ENCODE assay signal across 8 mouse cellular contexts in genomic region chr5:105930282-105930681, GRCm38 (mm10). TPM values are rescaled to one million over a fixed set of nuclear protein-coding genes. Genes with fewer than 3 reads are reported as not detected.
DNase-seq lines count a peak whose midpoint lies in the region; ATAC-seq and TF ChIP-seq lines count a peak whose summit lies in the region.

No protein-coding gene starts in this region.

- TF ChIP-seq CTCF in small intestine, adult 2 months (IDR thresholded peaks at IDR 0.05; ENCODE audit: extremely low read depth, insufficient read length, insufficient replicate concordance, low read depth, low read length) = peak; percentile 44; the same call in 1 of the 2 replicates

- ATAC-seq in midbrain, embryonic 11.5 days (ENCODE audit: low FRiP score) = 0 out of 2 replicates have a peak, but pooled peaks have one; percentile 19
- no peak for ATAC-seq in midbrain, embryonic 16.5 days

- H3K9ac ChIP-seq in midbrain, embryonic 11.5 days (ENCODE audit: low read length) = no peak overlapping the region
- no peak overlapping the region for H3K9ac ChIP-seq in midbrain, embryonic 16.5 days (ENCODE audit: low read depth, low read length)

- H3K9me3 ChIP-seq in midbrain, embryonic 11.5 days (ENCODE audit: control insufficient read depth, low read length) = peaks cover 4% of the 10 kb centered on the region
- H3K9me3 ChIP-seq in midbrain, embryonic 16.5 days (replicated peaks; ENCODE audit: control insufficient read depth, low read length, poor library complexity, severe bottlenecking) = peaks cover 6% of the 10 kb centered on the region; the same call in 1 of the 2 replicates

- no peaks in the 10 kb centered on the region for H3K36me3 ChIP-seq in midbrain, embryonic 11.5 days (ENCODE audit: control insufficient read depth, insufficient read depth, low read length)
- no peaks in the 10 kb centered on the region for H3K36me3 ChIP-seq in midbrain, embryonic 16.5 days (ENCODE audit: control insufficient read depth, insufficient read depth, low read length)
- H3K36me3 ChIP-seq in small intestine, adult 2 months (ENCODE audit: control insufficient read depth, insufficient read depth, low read length) = no peaks in the 10 kb centered on the region

- H3K4me1 ChIP-seq in midbrain, embryonic 11.5 days (ENCODE audit: control insufficient read depth, insufficient read depth, low read length) = no peaks in the 10 kb centered on the region
- no peaks in the 10 kb centered on the region for H3K4me1 ChIP-seq in midbrain, embryonic 16.5 days (ENCODE audit: control insufficient read depth, insufficient read depth, low read length)
- no peaks in the 10 kb centered on the region for H3K4me1 ChIP-seq in small intestine, adult 2 months (ENCODE audit: control insufficient read depth, insufficient read depth, insufficient read length, low read length)

- no peak overlapping the region for H3K27ac ChIP-seq in midbrain, embryonic 11.5 days (ENCODE audit: low read depth, low read length)
- H3K27ac ChIP-seq in midbrain, embryonic 16.5 days (ENCODE audit: low read length) = no peak overlapping the region
- no peak overlapping the region for H3K27ac ChIP-seq in small intestine, adult 2 months (ENCODE audit: insufficient read depth, low read depth, low read length)

- H3K4me3 ChIP-seq in midbrain, embryonic 11.5 days (ENCODE audit: low read depth, low read length) = no peak overlapping the region
- no peak overlapping the region for H3K4me3 ChIP-seq in midbrain, embryonic 16.5 days (ENCODE audit: low read depth, low read length)
- no peak overlapping the region for H3K4me3 ChIP-seq in small intestine, adult 2 months (ENCODE audit: low read depth, low read length)

- WGBS in midbrain, embryonic 11.5 days = 42% methylated on average over 3 of the region's 3 CpGs
- WGBS in midbrain, embryonic 16.5 days = 35% methylated on average over 3 of the region's 3 CpGs
- 27% methylated on average over 3 of the region's 3 CpGs for WGBS in small intestine, adult 2 months

- DNase-seq in adrenal gland, postnatal 10 days = peak; percentile 8
- DNase-seq in adrenal gland, postnatal 14 days = no peak
- no peak for DNase-seq in midbrain, embryonic 11.5 days (ENCODE audit: low spot score, missing footprints)
- DNase-seq in embryo, embryonic 9.5 days (ENCODE audit: extremely low spot score) = peak; percentile 19
- DNase-seq in right cerebral cortex, adult 18-20 months = no peak
- no peak for DNase-seq in ovary, postnatal 10 days (ENCODE audit: low spot score)

- no peak overlapping the region for H3K4me2 ChIP-seq in midbrain, embryonic 11.5 days
- H3K4me2 ChIP-seq in midbrain, embryonic 16.5 days (ENCODE audit: low read length) = no peak overlapping the region

- no peak for TF ChIP-seq POLR2A in small intestine, adult 2 months (IDR thresholded peaks at IDR 0.05; ENCODE audit: low read depth, low read length)

- H3K27me3 ChIP-seq in midbrain, embryonic 11.5 days (ENCODE audit: control insufficient read depth, insufficient read depth, low read length) = no peaks in the 10 kb centered on the region
- H3K27me3 ChIP-seq in midbrain, embryonic 16.5 days (ENCODE audit: control insufficient read depth, insufficient read depth, low read depth, low read length) = no peaks in the 10 kb centered on the region
- H3K27me3 ChIP-seq in small intestine, adult 2 months (ENCODE audit: control insufficient read depth, insufficient read depth, low read length) = no peaks in the 10 kb centered on the region

RNA-seq across cellular contexts. Expression of gene Zfp326, which starts 53.9 kb away (rescaled TPM):
- total RNA-seq in adrenal gland, postnatal 10 days (2021) = 10 to 100 TPM; 25.3 to 29.7 TPM
- 29.8 and 30.5 TPM in 2 replicates for total RNA-seq in adrenal gland, postnatal 14 days (2021)
- polyA plus RNA-seq in midbrain, embryonic 11.5 days (2014; fragmentation: Nextera tagmentation; extraction: Ambion mirVana) = 43.3 and 50.6 TPM in 2 replicates
- polyA plus RNA-seq in midbrain, embryonic 16.5 days (2015; fragmentation: Nextera tagmentation; extraction: Ambion mirVana) = 40.6 and 51.2 TPM in 2 replicates
- 2.3 and 6.6 TPM in 2 replicates for polyA plus RNA-seq in small intestine, adult 2 months (2012; rRNA removed)

Comparison
In these comparisons a context has a peak if more than half of its experiments do, and no peak if none do; other contexts are left out.
1. DNase-seq: peak in adrenal gland, postnatal 10 days (single experiment) and embryo, embryonic 9.5 days (single experiment); none in adrenal gland, postnatal 14 days (single experiment), midbrain, embryonic 11.5 days (single experiment), right cerebral cortex, adult 18-20 months (single experiment) and ovary, postnatal 10 days (single experiment).